Mouse (Mus musculus): ENCODE data around the gene Stard13.

Stard13 gene

DNA sequence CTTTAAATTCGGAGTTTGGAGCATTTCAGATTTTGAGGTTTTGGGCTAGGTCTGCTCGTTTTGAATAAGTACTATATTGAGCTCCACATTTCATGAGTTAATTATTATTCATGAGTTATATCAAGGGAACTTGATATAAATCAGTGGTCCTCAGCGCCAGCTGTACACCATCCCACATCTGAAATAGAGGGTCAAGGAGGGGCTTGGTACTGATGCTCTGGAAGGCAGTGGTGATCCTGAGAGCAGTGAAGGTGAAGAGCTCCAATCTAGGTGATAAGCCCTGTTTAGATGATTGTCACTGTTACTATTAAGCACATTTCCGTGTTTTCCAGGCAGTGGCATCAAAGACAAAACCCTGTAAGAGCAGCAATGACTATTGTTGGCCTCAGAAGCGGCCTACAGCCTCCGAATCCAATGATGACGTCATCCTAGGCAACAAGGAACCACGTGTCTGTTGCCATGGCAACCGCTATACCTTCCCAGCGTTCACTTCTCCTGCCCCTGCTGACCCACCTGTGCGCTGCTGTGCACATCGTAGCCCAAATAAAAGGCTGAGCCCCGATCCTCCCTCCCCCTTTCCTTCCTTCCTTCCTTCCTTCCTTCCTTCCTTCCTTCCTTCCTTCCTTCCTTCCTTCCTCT is 5.2 kb downstream of the Stard13 start:
- in situ Hi-C loops (cut with MboI, MseI), result no loop called here

DNA sequence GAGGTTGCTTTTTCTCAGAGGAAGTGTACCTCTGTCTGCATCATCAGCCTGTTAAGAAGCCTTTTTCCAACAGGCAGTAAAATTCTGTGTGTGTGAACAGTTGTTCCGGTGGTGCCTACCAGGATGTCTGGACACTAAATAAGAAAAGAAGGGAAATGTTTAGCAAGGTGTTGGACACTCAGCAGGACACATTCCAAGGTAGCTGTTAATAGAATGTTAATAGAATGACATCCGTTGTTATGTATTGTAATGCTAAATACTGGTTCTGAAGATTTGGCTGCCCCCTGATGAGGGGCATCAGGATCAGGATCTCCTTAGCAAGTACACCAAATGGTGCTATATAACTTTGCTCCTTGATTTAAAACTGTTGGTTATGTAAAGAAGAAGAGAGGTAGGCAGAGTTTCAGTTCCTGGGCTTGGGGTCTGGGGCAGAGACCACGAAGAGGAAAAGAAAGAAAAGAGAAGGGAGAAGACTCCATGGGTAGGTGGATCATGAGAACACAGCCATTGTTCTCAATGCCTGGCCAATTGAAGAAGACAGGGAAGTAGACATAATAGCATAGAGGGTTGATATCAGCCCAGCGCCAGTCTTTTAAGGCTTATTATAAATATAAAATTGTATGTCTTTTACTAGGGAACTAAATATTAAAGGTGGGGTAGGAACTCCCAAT is 9.8 kb downstream of the Stard13 start:
- in situ Hi-C loops (cut with MboI, MseI), result no loop called here

DNA sequence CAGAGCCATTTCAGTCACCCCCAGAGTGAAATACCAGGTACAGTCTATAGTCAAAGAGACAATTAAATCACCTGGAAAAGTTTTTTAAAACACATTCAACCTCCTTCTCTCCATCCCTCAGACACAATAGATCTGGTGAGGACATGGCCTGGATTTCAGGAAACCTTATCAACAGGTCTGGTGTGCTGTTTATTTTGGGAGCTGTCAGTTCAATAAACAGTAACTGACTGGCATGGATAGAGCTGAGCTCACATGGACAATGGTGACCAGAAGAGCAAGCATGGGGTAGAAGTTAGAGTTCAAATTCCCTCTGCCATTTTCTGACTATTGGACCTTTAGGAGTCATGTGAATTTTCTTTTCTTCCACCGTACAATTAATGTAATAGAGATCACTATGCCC is 10.8 kb downstream of the Stard13 start:
- in situ Hi-C loops (cut with MboI, MseI), result no loop called here

DNA sequence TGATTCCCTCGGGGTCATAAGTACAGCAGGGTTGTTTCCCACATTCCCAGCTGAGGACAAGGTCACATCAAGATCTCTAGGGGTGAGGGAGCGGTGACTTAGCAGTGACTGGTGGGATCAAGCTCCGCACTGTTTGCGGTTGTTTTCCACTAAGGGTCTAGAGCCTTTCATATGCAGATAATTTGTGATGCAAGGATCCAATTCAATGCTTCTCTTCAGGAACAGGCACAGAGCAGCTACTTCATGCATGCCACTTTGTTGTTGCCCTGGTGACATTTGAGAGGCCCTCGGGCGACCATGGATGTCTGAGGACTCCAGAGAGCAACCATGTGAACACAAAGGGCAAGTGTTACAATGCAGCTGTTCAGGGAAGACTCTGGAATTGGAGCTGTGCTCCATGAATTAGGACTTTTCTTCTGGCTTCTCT is 14.9 kb downstream of the Stard13 start:
- in situ Hi-C loops (cut with MboI, MseI), result no loop called here

DNA sequence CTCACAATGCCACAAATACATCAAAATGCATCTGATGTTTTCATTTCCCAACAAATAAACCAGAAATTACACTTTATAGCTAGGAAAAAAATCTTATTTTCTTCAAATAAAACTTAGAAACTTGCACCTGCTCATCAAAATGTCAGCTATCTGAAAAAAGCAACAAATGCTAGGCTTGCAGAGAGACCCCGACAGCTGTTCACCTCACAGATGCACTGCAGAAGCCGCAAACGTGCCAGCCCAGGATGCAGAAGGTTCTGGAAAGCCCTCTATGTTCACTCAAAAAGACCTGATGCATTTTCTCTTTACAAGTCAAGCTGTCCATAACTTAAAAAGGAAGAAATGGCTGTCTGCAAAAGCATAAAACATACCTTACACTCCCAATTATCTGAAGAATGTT is 20.5 kb downstream of the Stard13 start:
- in situ Hi-C loops (cut with MboI, MseI), result no loop called here

DNA sequence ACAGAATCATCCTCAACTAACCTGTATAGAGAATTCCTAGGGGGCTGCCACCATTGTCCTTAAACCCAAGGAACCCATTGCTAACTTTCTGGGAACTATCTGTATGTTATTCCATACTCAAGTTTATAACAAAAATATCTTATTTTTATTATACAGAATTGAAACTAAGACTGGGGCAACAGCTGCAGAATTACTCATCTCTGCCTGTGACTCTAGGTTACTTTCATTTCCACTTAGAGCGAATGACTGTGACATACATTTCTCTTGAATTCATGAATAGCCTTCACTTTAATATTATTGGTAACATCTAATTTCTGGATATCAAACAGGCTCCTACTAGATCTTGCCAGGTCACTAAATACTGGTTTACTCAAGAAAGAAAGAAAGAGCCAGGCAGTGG is 22.8 kb downstream of the Stard13 start:
- in situ Hi-C loops (cut with MboI, MseI), result no loop called here

DNA sequence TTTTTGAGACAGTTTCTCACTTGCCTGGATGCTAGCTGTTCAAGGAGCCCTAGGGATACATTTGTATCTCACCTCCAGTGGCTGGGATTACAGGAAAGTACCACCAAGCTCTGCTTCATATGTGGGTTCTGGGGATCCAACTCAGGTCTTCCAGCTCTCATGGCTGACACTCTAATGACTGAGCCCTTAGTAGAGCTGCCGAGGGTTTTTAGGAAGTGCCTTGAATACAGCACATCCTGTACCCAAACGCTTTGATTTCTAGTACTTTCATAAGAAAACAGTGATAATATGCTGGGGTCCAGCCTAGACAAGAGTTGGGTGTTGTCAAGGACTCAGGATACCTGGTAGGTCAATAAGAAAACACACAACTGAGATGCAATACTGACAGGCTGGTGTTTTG is 23.6 kb downstream of the Stard13 start:
- in situ Hi-C loops (cut with MboI, MseI), result no loop called here

DNA sequence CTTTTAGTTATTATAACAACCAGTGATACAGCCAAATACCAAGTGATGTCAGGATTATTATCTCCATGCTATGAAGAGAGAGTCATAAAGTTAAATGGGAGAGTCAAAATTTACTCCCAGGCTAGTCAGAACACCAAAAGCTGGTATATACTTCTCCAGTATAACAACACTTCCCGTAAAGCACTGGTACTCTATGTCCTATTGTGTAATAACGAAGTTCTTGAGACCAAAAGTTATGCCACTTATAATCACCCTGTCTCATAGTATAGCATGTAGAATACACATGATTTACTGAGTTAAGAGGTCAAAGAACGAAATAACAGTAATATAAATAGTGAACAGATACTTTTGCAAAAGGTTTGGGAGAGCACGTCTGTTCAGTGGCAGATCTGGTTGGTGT is 28.6 kb downstream of the Stard13 start:
- in situ Hi-C loops (cut with MboI, MseI), result no loop called here

DNA sequence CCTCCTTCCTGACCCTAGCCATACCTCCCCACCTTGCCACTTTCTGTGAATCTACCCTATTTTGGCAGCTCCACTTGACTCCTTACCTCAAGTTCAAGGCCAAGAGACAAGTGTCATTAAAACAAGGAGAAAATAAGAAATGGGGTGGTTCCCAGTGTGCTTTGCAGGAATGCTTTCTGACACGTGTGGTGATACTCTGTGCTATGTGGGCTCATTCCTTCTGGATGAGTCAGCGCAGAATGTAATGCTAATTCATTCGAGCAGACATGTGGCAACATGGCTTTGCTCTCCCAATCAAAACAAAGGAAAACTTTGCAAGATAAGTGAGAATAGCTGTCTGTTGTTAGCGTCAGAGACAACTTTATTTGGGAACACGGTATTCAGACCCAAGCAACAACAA is 30.7 kb downstream of the Stard13 start:
- in situ Hi-C loops (cut with MboI, MseI), result no loop called here

DNA sequence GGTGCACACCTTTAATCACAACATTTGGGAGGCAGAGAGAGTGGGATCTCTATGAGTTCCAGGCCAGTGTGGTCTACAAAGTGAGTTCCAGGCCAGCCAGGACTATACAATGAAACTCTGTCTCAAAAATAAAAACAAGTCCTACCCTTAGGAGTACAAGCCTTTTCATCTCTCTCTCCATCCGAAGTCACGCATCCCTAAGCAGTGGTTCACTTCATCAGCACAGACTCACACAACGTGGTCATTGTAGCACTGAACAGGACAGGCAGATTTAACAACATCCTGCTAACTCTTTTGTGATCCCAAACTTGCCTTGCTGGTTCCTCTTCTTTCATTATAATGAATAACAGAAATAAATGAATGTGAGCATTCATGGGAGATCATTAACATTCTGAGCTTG is 32.4 kb downstream of the Stard13 start:
- in situ Hi-C loops (cut with MboI, MseI), result no loop called here

DNA sequence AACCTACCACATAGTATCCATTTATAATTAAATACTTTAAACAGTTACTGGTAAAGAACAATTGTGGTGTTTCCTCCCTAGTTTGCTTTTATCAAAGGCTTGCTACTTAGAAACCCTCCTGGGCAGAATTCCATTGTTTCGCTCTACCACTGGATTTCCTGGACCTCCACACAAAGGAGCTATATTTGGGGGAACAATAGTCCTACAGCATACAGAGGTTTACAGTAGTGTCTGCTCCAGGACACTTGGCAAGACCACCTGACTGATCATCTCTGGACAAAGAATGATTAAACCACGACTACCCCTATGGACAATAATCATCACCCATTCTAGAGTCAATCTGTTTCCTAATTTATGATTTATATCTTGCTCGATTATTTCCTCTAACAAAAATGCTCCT is 34.4 kb downstream of the Stard13 start:
- in situ Hi-C loops (cut with MboI, MseI), result no loop called here

DNA sequence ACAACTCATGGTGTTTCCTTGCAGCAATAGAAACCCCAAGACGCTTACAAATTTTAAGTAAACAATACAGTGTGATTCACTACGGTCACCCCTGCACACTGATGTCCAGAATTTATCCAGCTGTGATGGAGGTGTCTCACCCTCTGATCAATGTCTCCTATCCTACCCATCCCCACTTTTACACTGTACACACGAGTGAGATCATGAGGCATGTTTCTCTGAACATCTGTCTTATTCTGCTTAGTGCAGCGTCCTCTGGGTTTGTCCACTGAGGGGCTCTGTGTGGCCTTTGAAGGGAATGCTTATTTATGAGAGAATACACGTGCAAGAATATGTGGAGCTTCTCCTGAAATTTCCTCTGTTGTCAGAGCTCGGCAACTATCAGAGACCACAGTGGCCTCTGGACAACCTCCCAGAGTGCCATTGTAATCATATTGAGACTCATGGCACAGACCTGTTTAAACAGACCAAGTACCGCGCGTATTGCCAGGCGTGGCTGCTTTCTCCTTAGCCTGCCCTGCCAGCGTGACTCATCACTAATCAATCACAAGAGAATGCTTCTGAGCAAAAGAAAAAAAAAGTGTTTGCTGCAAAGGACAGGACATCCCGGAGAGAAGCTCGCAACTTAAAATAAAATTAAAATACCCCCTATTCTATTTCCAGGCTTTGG is 36.9 kb downstream of the Stard13 start:
- in situ Hi-C loops (cut with MboI, MseI), result no loop called here

DNA sequence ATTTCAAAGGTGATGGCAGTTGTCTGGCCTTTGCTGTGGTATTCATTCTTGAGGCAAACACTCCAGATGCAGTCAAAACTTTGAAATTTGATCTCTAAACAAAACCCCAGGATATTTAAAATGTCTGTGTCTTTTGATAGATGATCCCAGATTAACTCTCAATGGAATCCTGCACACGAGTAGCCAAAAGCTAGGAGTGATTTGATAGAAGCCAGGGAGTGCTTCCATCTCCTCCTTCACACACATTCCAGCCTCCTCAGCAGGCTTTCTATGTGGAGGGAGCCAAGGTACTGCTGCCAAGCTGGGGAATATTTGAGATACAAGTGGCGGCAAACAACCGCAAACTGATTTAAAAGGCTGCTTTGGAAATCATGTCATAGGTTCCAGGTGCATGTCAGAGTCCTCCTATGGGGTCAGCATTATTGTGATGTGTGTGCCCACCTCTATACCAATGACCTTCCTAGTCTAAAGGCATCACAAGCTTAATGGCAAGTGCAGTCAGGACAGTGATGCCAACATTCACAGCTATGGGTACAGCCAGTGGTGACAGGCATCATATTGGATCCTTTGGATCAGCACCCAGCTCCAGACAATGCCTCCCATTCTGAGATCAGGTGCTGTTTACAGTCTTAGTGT is 39.6 kb downstream of the Stard13 start:
- in situ Hi-C loops (cut with MboI, MseI), result no loop called here

DNA sequence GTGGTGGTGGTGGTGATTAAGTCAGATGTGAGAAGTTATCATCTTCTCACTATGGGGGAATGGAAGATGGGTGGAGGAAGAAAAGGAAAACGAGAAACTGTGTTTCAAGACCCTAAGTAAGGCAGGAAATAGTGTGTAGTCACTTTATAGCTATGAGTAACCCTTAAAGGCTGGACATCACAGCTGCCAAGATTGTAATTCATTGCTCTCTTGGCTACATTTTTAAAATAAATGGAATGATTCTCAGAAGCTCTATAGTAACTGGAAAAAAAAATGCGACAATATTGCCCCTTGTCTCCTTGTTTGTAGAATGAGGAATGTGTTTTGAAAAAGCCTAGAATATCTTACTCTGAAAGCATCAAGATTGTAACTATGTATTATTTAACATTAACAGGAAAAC is 41.4 kb downstream of the Stard13 start:
- in situ Hi-C loops (cut with MboI, MseI), result no loop called here

DNA sequence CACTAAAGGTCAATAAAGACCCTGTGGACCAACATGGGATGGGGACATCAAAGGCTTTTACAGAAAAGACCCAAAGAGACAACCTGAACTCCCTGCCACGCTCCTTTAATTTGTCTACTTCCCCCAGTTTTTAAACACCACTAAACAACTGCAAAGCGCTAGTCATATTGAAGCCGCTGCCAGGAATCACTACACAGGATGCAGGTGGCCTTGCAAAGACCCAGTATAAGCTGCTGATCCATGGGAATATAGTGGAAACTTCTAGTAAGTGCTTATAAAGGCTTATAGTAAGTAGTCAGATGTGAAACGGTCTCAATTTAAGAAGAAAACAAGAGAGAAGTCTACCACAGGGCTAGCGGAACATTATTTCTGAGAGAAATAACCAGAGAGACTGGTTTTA is 42.9 kb downstream of the Stard13 start:
- in situ Hi-C loops (cut with MboI, MseI), result no loop called here

DNA sequence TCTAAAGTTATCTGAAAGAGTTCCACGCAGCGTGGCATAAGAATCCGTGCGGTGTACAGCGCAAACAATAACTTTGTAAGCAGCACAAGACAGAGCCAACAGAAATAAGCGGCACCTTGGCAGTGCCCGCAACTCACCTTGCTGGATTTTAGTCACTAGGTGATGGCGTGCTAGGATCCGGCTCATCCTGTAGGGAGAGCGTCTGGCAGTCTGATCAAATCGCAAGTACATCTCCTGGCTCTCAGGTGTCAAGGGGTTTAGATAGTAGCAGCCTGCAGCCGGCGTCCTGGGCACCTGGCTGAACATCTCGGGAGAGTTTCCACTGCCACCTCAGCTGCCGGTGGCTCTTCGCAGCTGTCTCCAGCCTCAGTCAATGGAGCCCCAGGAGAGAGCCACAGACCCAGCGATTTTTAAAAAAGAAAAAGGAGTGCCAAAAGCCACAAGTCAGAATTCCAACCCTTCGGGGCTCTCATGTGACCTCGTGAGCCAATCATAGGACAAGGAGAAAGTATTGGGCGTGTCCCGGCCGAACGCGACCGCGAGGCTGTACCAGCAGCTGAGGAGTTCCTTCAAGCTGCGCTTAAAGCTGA is 43.8 kb downstream of the Stard13 start:
- in situ Hi-C loops (cut with MboI, MseI), result no loop called here

DNA sequence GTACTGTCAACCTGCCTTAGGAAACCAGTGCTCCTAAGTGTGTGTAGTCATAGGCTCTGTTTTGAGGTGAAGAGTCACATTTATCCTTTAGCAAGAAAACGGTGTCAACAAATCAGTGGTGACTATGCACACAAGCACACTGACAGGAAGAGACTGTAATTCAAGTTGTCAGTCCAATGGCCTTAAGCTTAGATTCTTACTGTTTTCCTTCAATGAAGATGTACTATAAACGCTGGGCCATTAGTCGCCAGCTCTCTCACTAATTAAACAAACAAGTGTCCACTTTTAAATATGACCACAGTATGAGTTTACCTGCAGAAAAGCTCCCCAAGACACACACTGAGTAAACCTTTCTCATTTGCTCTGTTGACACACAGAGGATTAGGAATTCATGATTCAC is 44.3 kb downstream of the Stard13 start:
- in situ Hi-C loops (cut with MboI, MseI), result no loop called here

DNA sequence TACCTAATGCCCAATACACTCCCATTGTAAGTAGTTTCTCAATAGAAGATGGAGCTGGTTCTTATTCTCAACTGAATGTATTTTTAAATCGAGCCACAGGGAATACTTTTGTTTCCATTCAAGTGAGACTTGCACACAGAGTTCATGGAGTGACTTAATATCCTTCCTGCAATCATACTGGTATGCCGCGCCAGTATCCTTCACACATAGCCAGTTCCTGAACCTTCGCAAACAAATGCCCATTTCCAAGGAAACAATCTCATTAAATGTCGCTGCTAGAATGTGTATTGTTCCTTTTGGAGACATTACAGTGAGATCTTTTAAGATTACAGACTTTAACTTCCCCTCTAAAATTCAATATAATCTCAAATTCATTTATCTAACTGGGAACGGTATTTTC is 45.0 kb downstream of the Stard13 start:
- in situ Hi-C loops (cut with MboI, MseI), result no loop called here

DNA sequence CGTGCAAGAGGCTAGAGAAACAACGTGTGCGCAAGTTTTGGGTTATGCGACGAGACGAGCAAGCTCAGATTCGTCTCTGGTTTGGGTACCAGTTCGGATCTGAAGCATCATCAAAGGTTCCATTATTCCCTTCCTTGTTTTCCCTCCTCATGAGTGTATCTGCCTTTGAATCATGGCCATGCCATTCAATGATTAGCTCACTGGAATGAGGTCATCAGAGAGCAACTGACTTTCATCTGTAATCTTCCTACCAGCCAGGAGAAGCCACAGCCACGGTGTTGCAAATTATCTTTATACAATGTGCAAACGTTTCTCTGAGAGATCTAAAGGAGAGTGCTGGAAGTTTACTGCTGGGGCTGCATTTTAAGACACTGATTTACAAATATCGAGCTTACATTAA is 46.3 kb downstream of the Stard13 start:
- in situ Hi-C loops (cut with MboI, MseI), result no loop called here

DNA sequence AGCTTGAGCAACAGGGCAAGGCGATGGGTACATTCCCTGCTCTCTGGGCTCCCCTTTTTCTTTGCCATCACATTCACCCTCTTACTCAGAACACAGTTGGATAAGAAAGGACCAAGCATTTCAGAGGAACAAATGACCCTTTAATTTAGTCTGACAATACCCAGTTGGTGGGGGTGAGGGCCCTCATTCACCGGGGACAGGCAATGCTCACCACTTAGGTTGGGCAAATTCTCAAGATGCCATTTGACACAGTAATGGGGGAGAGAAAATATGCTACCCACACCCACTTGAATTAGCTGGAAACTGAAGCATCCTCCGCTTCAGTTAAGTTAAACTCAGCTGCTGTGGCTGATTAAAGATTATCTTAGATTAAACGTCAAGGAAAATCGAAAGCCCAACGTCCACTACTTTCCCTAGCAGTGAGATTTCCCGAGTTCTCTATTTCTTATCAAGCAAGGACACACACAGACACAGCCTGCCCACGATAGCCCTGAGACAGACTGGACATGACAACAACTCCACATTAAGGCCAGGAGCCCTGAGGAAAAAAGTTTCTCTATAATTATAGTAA is 48.3 kb downstream of the Stard13 start:
- in situ Hi-C loops (cut with MboI, MseI), result no loop called here

DNA sequence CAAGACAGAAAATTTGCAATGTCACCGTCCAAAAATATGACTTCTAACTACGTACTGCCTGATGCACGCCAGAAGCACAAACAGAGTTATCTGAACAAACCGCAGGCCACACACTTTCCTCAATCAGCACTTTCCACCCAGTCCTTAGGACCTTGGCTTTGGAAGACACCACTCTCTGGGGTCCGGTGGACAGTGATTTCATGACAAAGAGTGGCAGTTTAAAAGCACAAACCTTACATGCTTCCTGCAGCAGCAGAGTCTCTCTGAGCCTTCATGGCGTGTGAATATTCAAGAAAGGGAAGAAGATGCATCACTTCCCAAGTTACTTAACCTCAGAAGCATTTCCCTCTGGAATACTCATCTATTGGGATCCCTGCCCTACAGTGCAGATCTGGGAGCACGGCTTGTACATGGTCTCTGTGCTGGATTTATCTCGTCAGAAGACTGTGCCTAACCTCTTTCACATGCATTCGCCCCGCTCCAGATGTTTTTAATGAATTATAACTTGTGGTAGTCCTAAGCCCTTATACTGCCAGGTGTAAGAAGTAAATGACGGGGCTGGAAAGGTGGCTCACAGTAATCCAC is 49.9 kb downstream of the Stard13 start:
- in situ Hi-C loops (cut with MboI, MseI), result loop anchor here in 1 of 2 experiments (5.0 kb wide), 1 partner anchor 961 kb away; no protein-coding TSS in a partner anchor
